In genomic region chr2:84885084-84886055, GRCm38 (mm10) we compare ENCODE assay signal across 8 mouse cellular contexts. TPM values are rescaled to one million over a fixed set of nuclear protein-coding genes. Genes with fewer than 3 reads are reported as not detected.
A peak's percentile ranks its signal among the peaks of the same experiment; 100 is the strongest.
DNase-seq lines count a peak whose midpoint lies in the region; ATAC-seq and TF ChIP-seq lines count a peak whose summit lies in the region.
"Had no signal": no experiment of that assay in that cellular context is flagged by ENCODE, and none has a peak within 500 bp of the region (broad histone marks: within the 10 kb centered on the region; RNA-seq: fewer than 3 reads in every experiment).

No protein-coding gene starts in this region.

- no peak overlapping the region for H3K9ac ChIP-seq in liver, embryonic 12.5 days
- H3K9ac ChIP-seq in liver, postnatal 0 days (replicated peaks), result no peak overlapping the region
- peak overlapping the region; percentile 61 for H3K9ac ChIP-seq in forebrain, embryonic 12.5 days
- H3K9ac ChIP-seq in intestine, embryonic 14.5 days (ENCODE audit: low read length), result no peak overlapping the region
- peak overlapping the region; percentile 73 for H3K9ac ChIP-seq in neural tube, embryonic 13.5 days

- 9% methylated on average over 22 of the region's 23 CpGs for WGBS in liver, embryonic 12.5 days (ENCODE audit: insufficient replicate concordance)
- 15% methylated on average over 20 of the region's 23 CpGs for WGBS in liver, postnatal 0 days (ENCODE audit: insufficient replicate concordance)
- 12% methylated on average over 20 of the region's 23 CpGs for WGBS in forebrain, embryonic 12.5 days
- WGBS in intestine, embryonic 14.5 days, result 15% methylated on average over 21 of the region's 23 CpGs
- 5% methylated on average over 22 of the region's 23 CpGs for WGBS in neural tube, embryonic 13.5 days

- peaks cover 53% of the 10 kb centered on the region for H3K4me1 ChIP-seq in liver, embryonic 12.5 days
- H3K4me1 ChIP-seq in liver, postnatal 0 days (ENCODE audit: insufficient read depth), result peaks cover 34% of the 10 kb centered on the region
- peaks cover 54% of the 10 kb centered on the region for H3K4me1 ChIP-seq in forebrain, embryonic 12.5 days
- peaks cover 35% of the 10 kb centered on the region for H3K4me1 ChIP-seq in intestine, embryonic 14.5 days (replicated peaks; ENCODE audit: control insufficient read depth, insufficient read depth, low read length)
- H3K4me1 ChIP-seq in neural tube, embryonic 13.5 days (replicated peaks), result peaks cover 64% of the 10 kb centered on the region

- no peaks in the 10 kb centered on the region for H3K9me3 ChIP-seq in liver, embryonic 12.5 days (replicated peaks)
- no peaks in the 10 kb centered on the region for H3K9me3 ChIP-seq in liver, postnatal 0 days (ENCODE audit: low read length)
- no peaks in the 10 kb centered on the region for H3K9me3 ChIP-seq in forebrain, embryonic 12.5 days
- H3K9me3 ChIP-seq in intestine, embryonic 14.5 days (ENCODE audit: control insufficient read depth, low read length), result no peaks in the 10 kb centered on the region
- H3K9me3 ChIP-seq in neural tube, embryonic 13.5 days, result no peaks in the 10 kb centered on the region

- intact Hi-C loops in gastrocnemius, postnatal 36 days (cut with DNase I), result no loop called here

- no peak overlapping the region for H3K4me2 ChIP-seq in liver, embryonic 12.5 days
- H3K4me2 ChIP-seq in liver, postnatal 0 days (ENCODE audit: low read depth, low read length), result no peak overlapping the region
- H3K4me2 ChIP-seq in forebrain, embryonic 12.5 days, result peak overlapping the region; percentile 79
- H3K4me2 ChIP-seq in intestine, embryonic 14.5 days (ENCODE audit: low read length), result peak overlapping the region; percentile 66
- H3K4me2 ChIP-seq in neural tube, embryonic 13.5 days, result peak overlapping the region; percentile 96

- peaks cover 100% of the 10 kb centered on the region for H3K27me3 ChIP-seq in liver, embryonic 12.5 days (replicated peaks)
- peaks cover 91% of the 10 kb centered on the region for H3K27me3 ChIP-seq in liver, postnatal 0 days (ENCODE audit: insufficient read depth, low read length)
- peaks cover 94% of the 10 kb centered on the region for H3K27me3 ChIP-seq in forebrain, embryonic 12.5 days
- H3K27me3 ChIP-seq in intestine, embryonic 14.5 days (replicated peaks; ENCODE audit: control insufficient read depth, insufficient read depth, low read length), result peaks cover 74% of the 10 kb centered on the region
- peaks cover 96% of the 10 kb centered on the region for H3K27me3 ChIP-seq in neural tube, embryonic 13.5 days

- TF ChIP-seq CTCF in liver, postnatal 0 days (IDR thresholded peaks at IDR 0.05; ENCODE audit: low read depth), result no peak

- TF ChIP-seq EP300 in liver, postnatal 0 days (IDR thresholded peaks at IDR 0.05; ENCODE audit: low read depth), result no peak

- no peak overlapping the region for H3K27ac ChIP-seq in liver, embryonic 12.5 days
- no peak overlapping the region for H3K27ac ChIP-seq in liver, postnatal 0 days (ENCODE audit: low read depth)
- H3K27ac ChIP-seq in forebrain, embryonic 12.5 days, result 0 out of 2 replicates have a peak overlapping the region, but pooled peaks have one; percentile 0
- H3K27ac ChIP-seq in intestine, embryonic 14.5 days (ENCODE audit: low read depth), result no peak overlapping the region
- peak overlapping the region; percentile 23; the same call in 1 of the 2 replicates for H3K27ac ChIP-seq in neural tube, embryonic 13.5 days (replicated peaks)
- H3K27ac ChIP-seq: macrophage had no signal

- peak overlapping the region; percentile 43; the same call in 1 of the 2 replicates for H3K4me3 ChIP-seq in liver, embryonic 12.5 days
- no peak overlapping the region for H3K4me3 ChIP-seq in liver, postnatal 0 days (ENCODE audit: low read depth, low read length)
- H3K4me3 ChIP-seq in forebrain, embryonic 12.5 days (replicated peaks), result peak overlapping the region; percentile 65
- H3K4me3 ChIP-seq in intestine, embryonic 14.5 days (ENCODE audit: low read depth, low read length), result 0 out of 2 replicates have a peak overlapping the region, but pooled peaks have one; percentile 61
- H3K4me3 ChIP-seq in neural tube, embryonic 13.5 days, result peak overlapping the region; percentile 69

- no peak for ATAC-seq in liver, embryonic 12.5 days
- no peak for ATAC-seq in liver, postnatal 0 days
- ATAC-seq in forebrain, embryonic 12.5 days (ENCODE audit: low FRiP score), result no peak
- ATAC-seq in intestine, embryonic 14.5 days (replicated peaks; ENCODE audit: low FRiP score, low TSS enrichment, low read depth), result no peak
- ATAC-seq in neural tube, embryonic 13.5 days (ENCODE audit: low read depth), result no peak
- ATAC-seq in inflammation-experienced regulatory T-cells, adult 6 months, result no peak

- no peak for DNase-seq in liver, postnatal 0 days
- no peak for DNase-seq in intestine, embryonic 14.5 days (ENCODE audit: low spot score)
- DNase-seq in gastrocnemius, postnatal 36 days, result no peak

- H3K36me3 ChIP-seq in liver, embryonic 12.5 days, result no peaks in the 10 kb centered on the region
- H3K36me3 ChIP-seq in liver, postnatal 0 days (replicated peaks; ENCODE audit: insufficient read depth, low read length), result no peaks in the 10 kb centered on the region
- no peaks in the 10 kb centered on the region for H3K36me3 ChIP-seq in forebrain, embryonic 12.5 days (replicated peaks)
- H3K36me3 ChIP-seq in intestine, embryonic 14.5 days (ENCODE audit: control insufficient read depth, insufficient read depth, low read length), result no peaks in the 10 kb centered on the region
- H3K36me3 ChIP-seq in neural tube, embryonic 13.5 days, result no peaks in the 10 kb centered on the region

RNA-seq across cellular contexts. Expression of gene Rtn4rl2, which starts 1.1 kb away (rescaled TPM):
- 0.29 and 0.31 TPM in 2 replicates for polyA plus RNA-seq in liver, embryonic 12.5 days (2016; fragmentation: Nextera tagmentation; extraction: Ambion mirVana)
- polyA plus RNA-seq in liver, postnatal 0 days (2015; fragmentation: Nextera tagmentation; extraction: Ambion mirVana), result 0.14 and 0.31 TPM in 2 replicates
- 5.2 and 7.9 TPM in 2 replicates for polyA plus RNA-seq in forebrain, embryonic 12.5 days (2016; fragmentation: Nextera tagmentation; extraction: Ambion mirVana)
- polyA plus RNA-seq in intestine, embryonic 14.5 days (2014; fragmentation: Nextera tagmentation; extraction: Ambion mirVana), result 0.99 and 1.9 TPM in 2 replicates
- 6.8 and 7.1 TPM in 2 replicates for polyA plus RNA-seq in neural tube, embryonic 13.5 days (2015; fragmentation: Nextera tagmentation; extraction: Ambion mirVana)
- not detected for polyA plus RNA-seq in inflammation-experienced regulatory T-cells, adult 6 months (2017; shearing (Covaris generic))
- total RNA-seq in gastrocnemius, postnatal 36 days (2021), result under 1 TPM; 0.20 to 0.26 TPM
- polyA plus RNA-seq: macrophage had no signal

RNA-seq across cellular contexts. Expression of gene Slc43a1, which starts 46.7 kb away (rescaled TPM):
- polyA plus RNA-seq in liver, embryonic 12.5 days (2016; fragmentation: Nextera tagmentation; extraction: Ambion mirVana), result 153 and 162 TPM in 2 replicates
- polyA plus RNA-seq in liver, postnatal 0 days (2015; fragmentation: Nextera tagmentation; extraction: Ambion mirVana), result 67.8 and 74.2 TPM in 2 replicates
- polyA plus RNA-seq in forebrain, embryonic 12.5 days (2016; fragmentation: Nextera tagmentation; extraction: Ambion mirVana), result 11.4 and 14.4 TPM in 2 replicates
- polyA plus RNA-seq in intestine, embryonic 14.5 days (2014; fragmentation: Nextera tagmentation; extraction: Ambion mirVana), result 18.3 and 18.7 TPM in 2 replicates
- 2.4 and 3.3 TPM in 2 replicates for polyA plus RNA-seq in neural tube, embryonic 13.5 days (2015; fragmentation: Nextera tagmentation; extraction: Ambion mirVana)
- polyA plus RNA-seq in inflammation-experienced regulatory T-cells, adult 6 months (2017; shearing (Covaris generic)), result 1 to 10 TPM; 1.9 to 9.1 (median 5.9) TPM
- 10 to 100 TPM in 1 of 2 experiments, 1 to 10 TPM in 1; 7.6 to 19.2 TPM for total RNA-seq in gastrocnemius, postnatal 36 days (2021)

RNA-seq across cellular contexts. Expression of gene Slc43a3, which starts 51.0 kb away (rescaled TPM):
- polyA plus RNA-seq in liver, embryonic 12.5 days (2016; fragmentation: Nextera tagmentation; extraction: Ambion mirVana), result 127 and 128 TPM in 2 replicates
- 45.5 and 48.5 TPM in 2 replicates for polyA plus RNA-seq in liver, postnatal 0 days (2015; fragmentation: Nextera tagmentation; extraction: Ambion mirVana)
- 10.1 and 11.3 TPM in 2 replicates for polyA plus RNA-seq in forebrain, embryonic 12.5 days (2016; fragmentation: Nextera tagmentation; extraction: Ambion mirVana)
- 46.7 and 54.7 TPM in 2 replicates for polyA plus RNA-seq in intestine, embryonic 14.5 days (2014; fragmentation: Nextera tagmentation; extraction: Ambion mirVana)
- polyA plus RNA-seq in neural tube, embryonic 13.5 days (2015; fragmentation: Nextera tagmentation; extraction: Ambion mirVana), result 8.6 and 11.2 TPM in 2 replicates
- polyA plus RNA-seq in inflammation-experienced regulatory T-cells, adult 6 months (2017; shearing (Covaris generic)), result 10 to 100 TPM in 1 of 3 experiments, 1 to 10 TPM in 2; 8.8 to 23.4 (median 9.2) TPM
- 10 to 100 TPM; 17.9 to 30.2 TPM for total RNA-seq in gastrocnemius, postnatal 36 days (2021)

RNA-seq across cellular contexts. Expression of gene Timm10, which starts 58.6 kb away (rescaled TPM):
- 50.9 and 54.3 TPM in 2 replicates for polyA plus RNA-seq in liver, embryonic 12.5 days (2016; fragmentation: Nextera tagmentation; extraction: Ambion mirVana)
- 59.8 and 63.9 TPM in 2 replicates for polyA plus RNA-seq in liver, postnatal 0 days (2015; fragmentation: Nextera tagmentation; extraction: Ambion mirVana)
- 36.7 and 42.3 TPM in 2 replicates for polyA plus RNA-seq in forebrain, embryonic 12.5 days (2016; fragmentation: Nextera tagmentation; extraction: Ambion mirVana)
- 73.7 and 75.5 TPM in 2 replicates for polyA plus RNA-seq in intestine, embryonic 14.5 days (2014; fragmentation: Nextera tagmentation; extraction: Ambion mirVana)
- 52.9 and 56.0 TPM in 2 replicates for polyA plus RNA-seq in neural tube, embryonic 13.5 days (2015; fragmentation: Nextera tagmentation; extraction: Ambion mirVana)
- 10 to 100 TPM; 25.4 to 39.8 (median 38.8) TPM for polyA plus RNA-seq in inflammation-experienced regulatory T-cells, adult 6 months (2017; shearing (Covaris generic))
- total RNA-seq in gastrocnemius, postnatal 36 days (2021), result 10 to 100 TPM; 39.6 to 55.9 TPM

Comparison
In these comparisons a context has a peak if more than half of its experiments do, and no peak if none do; other contexts are left out.
1. H3K27ac ChIP-seq: peak in forebrain, embryonic 12.5 days (single experiment) and neural tube, embryonic 13.5 days (single experiment); none in liver, embryonic 12.5 days (single experiment), liver, postnatal 0 days (single experiment) and intestine, embryonic 14.5 days (single experiment).
2. H3K4me2 ChIP-seq: peak in forebrain, embryonic 12.5 days (single experiment), intestine, embryonic 14.5 days (single experiment) and neural tube, embryonic 13.5 days (single experiment); none in liver, embryonic 12.5 days (single experiment) and liver, postnatal 0 days (single experiment).
3. H3K9ac ChIP-seq: peak in forebrain, embryonic 12.5 days (single experiment) and neural tube, embryonic 13.5 days (single experiment); none in liver, embryonic 12.5 days (single experiment), liver, postnatal 0 days (single experiment) and intestine, embryonic 14.5 days (single experiment).